Mouse (Mus musculus): Measurements from ENCODE around the gene Gpr35. TPM values are rescaled to one million over a fixed set of nuclear protein-coding genes. Genes with fewer than 3 reads are reported as not detected.

Gpr35 gene
- under 1 TPM; 0.13 to 0.66 TPM for total RNA-seq (2021)
- long read RNA-seq, experiment 1, result 0 reads
- long read RNA-seq, experiment 2, result 0 reads

DNA sequence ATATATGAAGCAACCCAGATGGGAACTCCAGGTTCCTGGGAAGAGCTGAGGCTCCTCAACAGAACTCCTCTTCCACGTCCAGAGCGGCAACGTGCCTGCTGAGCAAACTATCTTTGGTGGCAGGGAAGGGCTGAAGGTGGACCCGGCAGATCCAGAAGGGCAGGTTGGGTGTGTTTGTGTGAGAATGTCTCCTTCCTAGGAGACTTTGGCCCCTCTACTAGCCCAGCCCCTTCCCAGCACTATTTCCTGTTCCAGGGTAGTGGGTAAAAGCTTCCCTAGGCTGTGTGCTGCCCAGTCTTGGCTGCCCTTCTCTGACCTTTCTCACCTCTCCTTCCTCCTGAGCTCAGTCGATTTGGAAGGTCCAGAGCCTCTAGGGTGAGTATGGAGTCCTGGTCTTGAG lies at the start of gene Gpr35:
Gene Gpr35, plus strand, starts transcription at position 259 of the 400 bp plus-strand sequence.
- no peak for DNase-seq (ENCODE audit: low spot score in 2 of 2)

- DNase-seq (ENCODE audit: low spot score in 2 of 2), result peak in 1 of 2 experiments; percentile 44
Measured at GRCm38 (mm10) chr1:92902786-92903185, 47.9 kb upstream of the Gpr35 start, which contains the start of gene Ankmy1. Gene Ankmy1, minus strand, starts transcription at chr1:92902906.

DNA sequence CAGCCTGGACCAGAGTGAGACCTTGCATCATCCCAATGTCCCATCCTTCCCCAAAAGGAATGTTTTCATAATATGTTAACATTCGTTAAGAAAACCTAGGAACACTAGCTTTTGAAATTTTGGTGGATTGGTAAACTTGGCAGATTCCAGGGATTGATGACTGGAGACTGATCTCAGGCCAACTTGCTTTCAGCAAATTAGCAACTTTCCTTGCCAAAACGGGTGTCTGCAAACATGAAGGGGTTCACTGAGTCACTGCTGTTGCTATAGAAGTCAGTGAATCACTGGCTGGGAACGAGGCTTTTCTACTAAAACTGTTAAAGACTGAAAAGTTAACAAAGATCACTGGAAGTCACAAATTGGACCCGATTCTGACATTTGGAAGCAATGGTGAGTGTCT lies 47.0 kb upstream of the Gpr35 start:
- no peak for DNase-seq (ENCODE audit: low spot score in 2 of 2)

- no peak for DNase-seq (ENCODE audit: low spot score in 2 of 2)
Measured at GRCm38 (mm10) chr1:92905703-92906310, 44.9 kb upstream of the Gpr35 start.

DNA sequence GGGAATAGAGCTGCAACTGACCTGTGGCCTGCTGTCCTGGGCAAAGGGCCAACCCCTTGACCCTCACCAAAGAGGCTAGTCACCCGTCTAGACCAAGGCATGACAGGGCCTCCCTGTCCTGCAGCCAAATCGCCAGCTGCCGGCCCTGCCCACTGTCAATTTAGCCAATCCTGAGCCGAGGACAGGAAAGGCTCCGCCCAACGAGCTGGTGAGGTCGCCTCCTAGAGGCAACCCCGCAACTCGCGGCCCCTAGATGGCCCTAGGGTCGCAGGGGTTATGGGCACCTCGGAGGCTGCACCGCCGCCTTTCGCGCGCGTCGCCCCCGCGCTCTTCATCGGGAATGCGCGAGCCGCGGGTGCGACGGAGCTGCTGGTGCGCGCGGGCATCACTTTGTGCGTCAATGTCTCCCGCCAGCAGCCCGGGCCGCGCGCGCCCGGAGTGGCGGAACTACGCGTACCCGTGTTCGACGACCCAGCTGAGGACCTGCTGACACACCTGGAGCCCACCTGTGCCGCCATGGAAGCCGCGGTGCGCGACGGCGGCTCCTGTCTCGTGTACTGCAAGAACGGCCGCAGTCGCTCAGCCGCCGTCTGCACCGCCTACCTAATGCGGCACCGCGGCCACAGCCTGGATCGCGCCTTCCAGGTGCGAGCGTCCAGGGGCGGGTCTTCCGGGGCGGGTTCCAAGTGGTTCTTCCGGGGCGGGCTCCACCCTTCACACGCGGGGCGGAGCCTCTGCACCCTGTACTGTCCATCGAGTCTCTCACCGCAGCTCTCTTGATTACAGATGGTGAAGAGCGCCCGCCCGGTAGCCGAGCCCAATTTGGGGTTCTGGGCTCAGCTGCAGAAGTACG lies 43.7 kb upstream of the Gpr35 start, which contains the start of gene Dusp28:
Gene Dusp28, plus strand, starts transcription at position 203 of the 853 bp plus-strand sequence.
- peak; percentile 70 to 86 for DNase-seq (ENCODE audit: low spot score in 2 of 2)

- no peak for DNase-seq (ENCODE audit: low spot score in 2 of 2)
Measured at GRCm38 (mm10) chr1:92907632-92908360, 42.9 kb upstream of the Gpr35 start.

DNA sequence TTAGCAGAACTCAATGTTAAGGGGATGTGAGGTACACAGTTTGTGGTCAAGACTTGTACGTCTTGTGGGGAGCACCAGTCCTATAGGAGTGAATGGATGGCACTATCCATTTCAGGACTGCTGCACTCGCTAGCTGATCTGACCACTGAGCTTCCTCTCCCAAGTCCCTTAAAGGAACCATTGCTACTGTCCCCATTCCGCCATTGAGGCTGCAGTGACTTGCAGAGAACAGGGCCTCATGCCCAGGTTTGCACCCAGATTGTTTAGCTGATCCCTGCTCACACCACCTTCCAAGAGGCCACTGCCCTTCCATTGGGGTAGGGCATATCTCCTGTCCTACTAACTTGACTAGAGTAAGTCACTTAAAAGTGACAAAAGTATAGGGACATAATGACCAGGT lies 42.0 kb upstream of the Gpr35 start:
- DNase-seq (ENCODE audit: low spot score in 2 of 2), result no peak

- no peak for DNase-seq (ENCODE audit: low spot score in 2 of 2)
Measured at GRCm38 (mm10) chr1:92909068-92909467, 41.6 kb upstream of the Gpr35 start.

- DNase-seq (ENCODE audit: low spot score in 2 of 2), result peak; percentile 63 to 76
Measured at GRCm38 (mm10) chr1:92910239-92910885, 40.3 kb upstream of the Gpr35 start, which contains the start of gene Rnpepl1. Gene Rnpepl1, plus strand, starts transcription at chr1:92910783.

- peak in 1 of 2 experiments; percentile 74 for DNase-seq (ENCODE audit: low spot score in 2 of 2)
Measured at GRCm38 (mm10) chr1:92910925-92911720, 39.5 kb upstream of the Gpr35 start.

DNA sequence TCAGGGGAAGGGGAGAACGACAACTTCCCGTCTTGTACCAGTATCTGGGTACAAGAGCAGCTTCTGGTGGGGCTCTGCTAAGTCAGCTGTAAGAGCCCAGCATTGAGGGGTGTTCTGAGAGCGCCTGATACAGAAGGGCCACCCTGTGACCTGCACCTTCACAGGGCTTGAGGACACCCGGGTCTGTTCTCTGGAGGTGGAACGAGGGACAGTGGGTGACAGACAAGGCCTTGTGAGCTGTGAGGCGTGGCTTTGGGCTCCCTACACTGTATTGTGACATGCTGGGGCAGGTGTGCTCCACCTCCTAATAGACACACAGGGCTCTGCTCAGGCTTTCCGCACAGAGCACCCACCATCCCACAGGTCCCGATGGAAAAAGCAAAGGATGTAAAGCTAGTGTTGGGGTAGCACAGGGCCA lies 38.9 kb upstream of the Gpr35 start:
- no peak for DNase-seq (ENCODE audit: low spot score in 2 of 2)

DNA sequence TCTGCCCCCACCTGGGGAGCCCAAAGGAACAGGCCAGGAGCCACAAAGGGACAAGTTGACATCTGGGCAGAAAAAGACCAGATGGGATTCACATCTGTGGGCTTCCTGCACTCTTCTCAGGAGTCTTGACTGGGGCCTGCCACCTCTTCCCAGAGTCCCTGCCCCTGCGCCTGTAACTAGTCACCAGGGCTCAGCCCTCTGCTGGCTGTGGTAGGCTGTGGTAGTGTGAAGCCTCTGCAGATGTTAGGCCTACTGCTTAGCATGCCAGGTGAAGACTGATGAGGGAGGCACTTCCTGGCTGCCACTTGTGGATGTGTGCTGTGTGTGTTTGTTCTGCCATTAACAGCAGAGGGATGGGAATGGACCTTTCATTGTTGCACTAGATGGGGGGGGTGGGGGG lies 38.4 kb upstream of the Gpr35 start:
- DNase-seq (ENCODE audit: low spot score in 2 of 2), result no peak

GRCm38 (mm10) chr1:92914239-92914638 lies 36.4 kb upstream of the Gpr35 start:
- DNase-seq (ENCODE audit: low spot score in 2 of 2), result no peak

- DNase-seq (ENCODE audit: low spot score in 2 of 2), result no peak
Measured at GRCm38 (mm10) chr1:92914993-92915392, 35.7 kb upstream of the Gpr35 start.

DNA sequence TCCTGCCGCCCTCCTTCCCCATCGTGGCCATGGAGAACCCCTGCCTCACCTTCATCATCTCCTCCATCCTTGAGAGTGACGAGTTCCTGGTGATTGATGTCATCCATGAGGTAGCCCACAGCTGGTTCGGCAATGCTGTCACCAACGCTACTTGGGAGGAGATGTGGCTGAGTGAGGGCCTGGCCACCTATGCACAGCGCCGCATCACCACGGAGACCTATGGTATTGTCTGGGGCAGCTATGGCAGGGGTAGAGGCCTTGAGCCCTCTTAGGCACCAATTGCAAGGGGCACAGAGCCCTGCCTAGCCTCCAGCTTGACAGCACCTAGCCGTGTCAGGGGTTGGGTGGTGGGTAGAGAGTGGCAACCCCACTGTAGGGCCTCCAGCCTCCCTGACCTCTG lies 33.9 kb upstream of the Gpr35 start:
- DNase-seq (ENCODE audit: low spot score in 2 of 2), result no peak

GRCm38 (mm10) chr1:92919151-92919550 lies 31.5 kb upstream of the Gpr35 start:
- DNase-seq (ENCODE audit: low spot score in 2 of 2), result no peak

- DNase-seq (ENCODE audit: low spot score in 2 of 2), result no peak
Measured at GRCm38 (mm10) chr1:92919775-92920174, 30.9 kb upstream of the Gpr35 start.

DNA sequence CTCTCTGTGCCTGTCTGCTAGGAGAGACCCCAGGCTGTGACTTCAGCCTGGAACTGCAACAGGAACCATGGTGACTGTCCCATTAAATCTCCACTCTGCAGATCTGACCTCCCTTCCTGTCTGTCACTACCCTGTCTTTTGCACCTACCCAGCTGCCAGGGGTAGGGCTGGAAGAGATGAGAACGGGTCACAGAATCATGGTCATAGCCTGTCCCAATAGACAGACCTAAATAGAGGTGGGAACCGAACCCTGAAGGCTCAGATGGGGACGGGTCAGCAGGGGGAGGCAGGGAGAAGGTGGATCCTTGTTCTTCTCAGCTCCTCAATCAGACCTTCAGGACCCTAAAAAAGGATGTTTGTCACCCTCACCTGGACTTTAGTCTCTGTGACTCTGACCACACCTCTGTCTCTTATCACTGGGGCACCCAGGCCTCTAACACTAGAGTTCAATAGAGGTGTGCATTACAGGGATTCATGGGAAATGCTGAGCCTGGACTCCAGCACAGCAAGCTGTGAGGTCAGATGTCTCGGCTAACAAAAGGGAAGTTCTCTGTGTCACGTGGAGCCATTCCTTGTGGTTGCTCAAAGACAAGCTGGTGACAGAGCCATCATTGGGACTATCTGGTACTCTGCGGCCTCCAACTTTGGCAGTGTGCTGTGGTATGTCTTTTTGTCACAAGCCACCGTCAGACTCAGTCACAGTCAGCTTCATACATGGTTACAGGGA lies 30.0 kb upstream of the Gpr35 start:
- no peak for DNase-seq (ENCODE audit: low spot score in 2 of 2)

- DNase-seq (ENCODE audit: low spot score in 2 of 2), result no peak
Measured at GRCm38 (mm10) chr1:92921496-92921895, 29.2 kb upstream of the Gpr35 start.

All from gastrocnemius, postnatal 4 days (tissue).